Mouse (Mus musculus): ENCODE data around the gene Map2k5. TPM values are rescaled to one million over a fixed set of nuclear protein-coding genes. Genes with fewer than 3 reads are reported as not detected.

Gene Map2k5
- polyA plus RNA-seq, 1 experiment from 2014 or later: 9.2 TPM

GRCm38 (mm10) chr9:63136241-63136640 is 241.5 kb downstream of the Map2k5 start:
- Histone ChIP-seq H3K9me3 (replicated peaks) (no peaks in the 10 kb centered on the region), H3K4me1 (replicated peaks) (peaks cover 21% of the 10 kb centered on the region), H3K27me3 (peaks cover 99% of the 10 kb centered on the region), H3K27ac (replicated peaks) (no peak overlapping the region), H3K4me2 (no peak overlapping the region), H3K9ac (no peak overlapping the region), H3K4me3 (replicated peaks) (no peak overlapping the region), H3K36me3 (replicated peaks) (no peaks in the 10 kb centered on the region)
- WGBS (ENCODE audit: insufficient replicate concordance): 6% methylated on average over 8 of the region's 8 CpGs
- ATAC-seq (ENCODE audit: insufficient read depth): no peak

- Histone ChIP-seq H3K4me2 (peak overlapping the region; percentile 27), H3K4me1 (replicated peaks) (peaks cover 21% of the 10 kb centered on the region), H3K4me3 (replicated peaks) (no peak overlapping the region), H3K27ac (replicated peaks) (no peak overlapping the region), H3K9me3 (replicated peaks) (no peaks in the 10 kb centered on the region), H3K9ac (no peak overlapping the region), H3K27me3 (peaks cover 99% of the 10 kb centered on the region), H3K36me3 (replicated peaks) (no peaks in the 10 kb centered on the region)
- no peak for ATAC-seq (ENCODE audit: insufficient read depth)
- WGBS (ENCODE audit: insufficient replicate concordance): under 1% methylated on average over 16 of the region's 16 CpGs
These were observed 241.9 kb downstream of the Map2k5 start for GRCm38 (mm10) chr9:63135801-63136200.

GRCm38 (mm10) chr9:63135356-63135755 is 242.3 kb downstream of the Map2k5 start:
- H3K9me3 ChIP-seq (replicated peaks): no peaks in the 10 kb centered on the region
- peaks cover 98% of the 10 kb centered on the region for H3K27me3 ChIP-seq
- ATAC-seq (ENCODE audit: insufficient read depth): no peak
- no peak overlapping the region for H3K27ac ChIP-seq (replicated peaks)
- no peaks in the 10 kb centered on the region for H3K36me3 ChIP-seq (replicated peaks)
- no peak overlapping the region for H3K9ac ChIP-seq
- no peak overlapping the region for H3K4me3 ChIP-seq (replicated peaks)
- peaks cover 21% of the 10 kb centered on the region for H3K4me1 ChIP-seq (replicated peaks)
- H3K4me2 ChIP-seq: peak overlapping the region; percentile 27
- WGBS (ENCODE audit: insufficient replicate concordance): 5% methylated on average over 11 of the region's 11 CpGs

GRCm38 (mm10) chr9:63133659-63134058 is 244.0 kb downstream of the Map2k5 start:
- no peak for ATAC-seq (ENCODE audit: insufficient read depth)
- H3K27me3 ChIP-seq: peaks cover 83% of the 10 kb centered on the region
- H3K4me1 ChIP-seq (replicated peaks): peaks cover 21% of the 10 kb centered on the region
- 7% methylated on average over 6 of the region's 6 CpGs for WGBS (ENCODE audit: insufficient replicate concordance)
- H3K9ac ChIP-seq: no peak overlapping the region
- peak overlapping the region; percentile 27 for H3K4me3 ChIP-seq (replicated peaks)
- no peaks in the 10 kb centered on the region for H3K36me3 ChIP-seq (replicated peaks)
- no peaks in the 10 kb centered on the region for H3K9me3 ChIP-seq (replicated peaks)
- H3K27ac ChIP-seq (replicated peaks): no peak overlapping the region
- peak overlapping the region; percentile 61 for H3K4me2 ChIP-seq

GRCm38 (mm10) chr9:63132673-63133601 is 244.8 kb downstream of the Map2k5 start:
- H3K9ac ChIP-seq: 0 out of 2 replicates have a peak overlapping the region, but pooled peaks have one; percentile 35
- H3K27ac ChIP-seq (replicated peaks): peak overlapping the region; percentile 77
- H3K9me3 ChIP-seq (replicated peaks): no peaks in the 10 kb centered on the region
- peaks cover 76% of the 10 kb centered on the region for H3K27me3 ChIP-seq
- WGBS (ENCODE audit: insufficient replicate concordance): 1% methylated on average over 48 of the region's 48 CpGs
- peak overlapping the region; percentile 62 for H3K4me3 ChIP-seq (replicated peaks)
- H3K4me1 ChIP-seq (replicated peaks): peaks cover 21% of the 10 kb centered on the region
- H3K36me3 ChIP-seq (replicated peaks): no peaks in the 10 kb centered on the region
- H3K4me2 ChIP-seq: peak overlapping the region; percentile 69
- ATAC-seq (ENCODE audit: insufficient read depth): peak; percentile 99

- peak overlapping the region; percentile 77 for H3K27ac ChIP-seq (replicated peaks)
- H3K27me3 ChIP-seq: peaks cover 67% of the 10 kb centered on the region
- H3K9ac ChIP-seq: 0 out of 2 replicates have a peak overlapping the region, but pooled peaks have one; percentile 35
- WGBS (ENCODE audit: insufficient replicate concordance): 5% methylated on average over 28 of the region's 28 CpGs
- peak overlapping the region; percentile 62 for H3K4me3 ChIP-seq (replicated peaks)
- H3K9me3 ChIP-seq (replicated peaks): no peaks in the 10 kb centered on the region
- H3K4me1 ChIP-seq (replicated peaks): peaks cover 21% of the 10 kb centered on the region
- H3K4me2 ChIP-seq: peak overlapping the region; percentile 69
- H3K36me3 ChIP-seq (replicated peaks): no peaks in the 10 kb centered on the region
- peak; percentile 22 for ATAC-seq (ENCODE audit: insufficient read depth)
These were observed 245.6 kb downstream of the Map2k5 start for GRCm38 (mm10) chr9:63131957-63132602.

- Histone ChIP-seq H3K36me3 (replicated peaks) (no peaks in the 10 kb centered on the region), H3K4me2 (no peak overlapping the region), H3K9ac (no peak overlapping the region), H3K27me3 (peaks cover 46% of the 10 kb centered on the region), H3K9me3 (replicated peaks) (no peaks in the 10 kb centered on the region), H3K4me3 (replicated peaks) (no peak overlapping the region), H3K27ac (replicated peaks) (no peak overlapping the region), H3K4me1 (replicated peaks) (peaks cover 17% of the 10 kb centered on the region)
- no peak for ATAC-seq (ENCODE audit: insufficient read depth)
- WGBS (ENCODE audit: insufficient replicate concordance): 58% methylated on average over 8 of the region's 8 CpGs
These were observed 248.1 kb downstream of the Map2k5 start for GRCm38 (mm10) chr9:63129641-63130041.

GRCm38 (mm10) chr9:63124512-63124911 is 253.2 kb downstream of the Map2k5 start:
- H3K27me3 ChIP-seq: peaks cover 7% of the 10 kb centered on the region; the same call in 1 of the 2 replicates
- H3K4me3 ChIP-seq (replicated peaks): no peak overlapping the region

GRCm38 (mm10) chr9:63123451-63124438 is 254.0 kb downstream of the Map2k5 start:
- 6% methylated on average over 30 of the region's 30 CpGs for WGBS (ENCODE audit: insufficient replicate concordance)
- H3K27ac ChIP-seq (replicated peaks): 0 out of 2 replicates have a peak overlapping the region, but pooled peaks have one; percentile 9
- H3K9ac ChIP-seq: peak overlapping the region; percentile 54
- H3K9me3 ChIP-seq (replicated peaks): no peaks in the 10 kb centered on the region
- peak overlapping the region; percentile 77 for H3K4me2 ChIP-seq
- peaks cover 7% of the 10 kb centered on the region; the same call in 1 of the 2 replicates for H3K27me3 ChIP-seq
- peaks cover 12% of the 10 kb centered on the region for H3K4me1 ChIP-seq (replicated peaks)
- no peaks in the 10 kb centered on the region for H3K36me3 ChIP-seq (replicated peaks)
- peak; percentile 84 for ATAC-seq (ENCODE audit: insufficient read depth)
- H3K4me3 ChIP-seq (replicated peaks): peak overlapping the region; percentile 54

More at GRCm38 (mm10) chr9:63124512-63124911, 253.2 kb downstream of the Map2k5 start:
- peak; percentile 31; the same call in 1 of the 2 replicates for ATAC-seq (ENCODE audit: insufficient read depth)
- Histone ChIP-seq H3K9me3 (replicated peaks) (no peaks in the 10 kb centered on the region), H3K4me1 (replicated peaks) (peaks cover 12% of the 10 kb centered on the region), H3K9ac (no peak overlapping the region), H3K4me2 (peak overlapping the region; percentile 77), H3K36me3 (replicated peaks) (no peaks in the 10 kb centered on the region), H3K27ac (replicated peaks) (no peak overlapping the region)
- 11% methylated on average over 9 of the region's 9 CpGs for WGBS (ENCODE audit: insufficient replicate concordance)

- ATAC-seq (ENCODE audit: insufficient read depth): no peak
- no peak overlapping the region for H3K4me3 ChIP-seq (replicated peaks)
- H3K4me1 ChIP-seq (replicated peaks): peaks cover 12% of the 10 kb centered on the region
- no peak overlapping the region for H3K4me2 ChIP-seq
- no peak overlapping the region for H3K27ac ChIP-seq (replicated peaks)
- H3K9me3 ChIP-seq (replicated peaks): no peaks in the 10 kb centered on the region
- H3K36me3 ChIP-seq (replicated peaks): no peaks in the 10 kb centered on the region
- H3K9ac ChIP-seq: no peak overlapping the region
- peaks cover 7% of the 10 kb centered on the region; the same call in 1 of the 2 replicates for H3K27me3 ChIP-seq
- WGBS (ENCODE audit: insufficient replicate concordance): 64% methylated on average over 8 of the region's 8 CpGs
These were observed 255.4 kb downstream of the Map2k5 start for GRCm38 (mm10) chr9:63122161-63122833.

Measured in liver, embryonic 15.5 days (tissue).